Mouse (Mus musculus) kidney, adult 2 months (tissue): Measurements from ENCODE around the gene Tymp. TPM values are rescaled to one million over a fixed set of nuclear protein-coding genes. Genes with fewer than 3 reads are reported as not detected.

Experiments used
- DNase-seq: peaks from one replicate; pipeline ENCODE4 v3.0.0; 2021
- H3K27ac ChIP-seq: fragments of 200-500 bp; 2 replicates; pipeline ENCODE4 v1.5.1; 2012; ENCODE audit warnings: low read depth, low read length, control low read depth, inconsistent platforms; ENCODE audit not compliant: insufficient read depth
- H3K27me3 ChIP-seq: fragments of 200-500 bp; replicated peaks from 2 replicates; pipeline ENCODE4 v1.6.1; 2012; ENCODE audit warnings: mild to moderate bottlenecking, moderate library complexity, low read length, inconsistent platforms; ENCODE audit not compliant: control insufficient read depth, insufficient read depth
- H3K36me3 ChIP-seq: fragments of 200-500 bp; 2 replicates; pipeline ENCODE4 v1.6.1; 2012; ENCODE audit warnings: mild to moderate bottlenecking, moderate library complexity, low read length, inconsistent platforms; ENCODE audit not compliant: control insufficient read depth, insufficient read depth
- H3K4me1 ChIP-seq: fragments of 200-500 bp; 2 replicates; pipeline ENCODE4 v1.6.1; 2011; ENCODE audit warnings: low read length; ENCODE audit not compliant: control insufficient read depth, insufficient read depth
- H3K4me3 ChIP-seq: fragments of 200-500 bp; 2 replicates; pipeline ENCODE4 v1.5.1; 2011; ENCODE audit warnings: mild to moderate bottlenecking, low read depth, low read length, control low read depth; ENCODE audit not compliant: insufficient read depth
- CTCF ChIP-seq: fragments of 200-500 bp; conservative IDR thresholded peaks from 2 replicates; pipeline ENCODE4 v1.5.1; 2011; ENCODE audit warnings: low read depth, mild to moderate bottlenecking, control low read depth, low read length, moderate library complexity, mixed read lengths; ENCODE audit not compliant: insufficient read depth, insufficient read length
- POLR2A ChIP-seq: fragments of 200-500 bp; IDR thresholded peaks from one replicate; pipeline ENCODE4 v1.6.1; 2011; ENCODE audit warnings: low read depth, low read length, control low read depth
- WGBS: fragments of 180-500 bp; shearing (Covaris S2); methylation state at CpG from one replicate; pipeline ENCODE4 v1.1.7; 2018; 5-methylcytosine and 5-hydroxymethylcytosine counted together
- polyA plus RNA-seq: library from polyadenylated mRNA; depleted of rRNA; stranded (reverse); fragments of >200 nt; gene quantifications from 2 replicates; pipeline ENCODE4 v1.2.3, GENCODE M21; 2012

Tymp gene
- polyA plus RNA-seq, 1 experiment: 1.8 TPM

DNA sequence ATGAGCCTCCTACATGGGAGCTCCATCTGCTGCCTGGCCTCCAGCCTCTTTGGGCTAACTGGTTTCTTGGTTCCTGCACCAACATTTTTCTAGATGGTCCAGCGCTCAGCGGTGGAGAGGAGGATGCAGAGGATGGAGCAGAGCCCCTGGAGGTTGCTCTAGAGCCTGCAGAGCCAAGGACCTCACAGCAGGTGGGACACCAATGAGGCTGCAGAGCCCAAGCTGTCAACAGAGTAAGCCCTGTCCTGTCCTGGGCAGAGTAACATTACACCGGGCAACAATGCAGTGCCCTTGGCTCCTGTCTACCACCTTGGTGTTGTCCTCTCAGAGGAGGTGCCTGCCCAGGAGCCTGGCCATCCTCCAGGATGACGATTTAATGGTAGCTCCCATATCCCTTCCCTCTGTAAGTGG lies 11.7 kb downstream of the Tymp start:
- Histone ChIP-seq H3K27me3 (no peaks in the 10 kb centered on the region), H3K4me1 (no peaks in the 10 kb centered on the region), H3K4me3 (no peak overlapping the region), H3K36me3 (no peaks in the 10 kb centered on the region), H3K27ac (no peak overlapping the region)
- 95% methylated on average over 4 of the region's 4 CpGs for WGBS
- TF ChIP-seq CTCF (no peak), POLR2A (no peak)
- DNase-seq: no peak

DNA sequence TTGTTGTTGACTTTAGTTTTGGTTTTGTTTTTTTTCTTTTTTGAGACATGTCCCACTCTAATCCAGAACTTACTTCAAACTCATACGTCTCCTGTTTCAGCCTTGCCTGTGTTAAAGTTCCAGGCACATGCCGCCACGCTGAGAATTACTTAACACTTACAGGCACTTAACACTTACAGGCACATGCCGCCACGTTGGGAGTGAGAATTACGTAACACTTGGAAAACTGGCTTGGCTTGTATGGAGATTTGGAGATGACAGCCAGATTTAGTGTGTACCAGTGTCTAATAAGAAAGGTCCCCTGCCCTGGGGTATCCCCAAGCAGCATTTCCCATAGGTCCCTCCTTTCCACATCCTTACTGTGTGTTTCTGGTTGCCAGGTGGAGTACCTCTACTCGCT lies 13.8 kb downstream of the Tymp start:
- Histone ChIP-seq H3K4me1 (no peaks in the 10 kb centered on the region), H3K27ac (no peak overlapping the region), H3K36me3 (no peaks in the 10 kb centered on the region), H3K27me3 (no peaks in the 10 kb centered on the region), H3K4me3 (no peak overlapping the region)
- WGBS: 86% methylated on average over 7 of the region's 7 CpGs
- no peak for TF ChIP-seq CTCF
- no peak for TF ChIP-seq POLR2A
- DNase-seq: no peak

DNA sequence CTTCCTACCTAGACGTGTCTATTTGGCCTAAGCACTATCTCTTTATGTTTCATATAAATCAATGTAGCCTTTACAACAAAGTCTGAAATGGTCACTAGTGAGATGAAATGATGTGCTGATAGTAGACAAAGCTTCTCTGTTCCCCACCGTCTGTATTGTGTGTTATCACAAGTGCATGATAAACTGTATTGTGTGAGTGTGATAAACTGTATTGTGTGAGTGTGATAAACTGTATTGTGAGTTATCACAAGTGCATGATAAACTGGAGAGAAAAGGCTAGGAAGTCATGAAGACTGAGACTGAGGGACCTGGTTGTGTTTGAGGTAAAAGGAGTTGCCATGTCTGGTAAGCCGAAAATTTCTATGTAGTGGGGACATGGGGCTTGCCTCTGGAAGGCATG lies 18.1 kb downstream of the Tymp start:
- Histone ChIP-seq H3K4me3 (no peak overlapping the region), H3K27ac (no peak overlapping the region), H3K36me3 (no peaks in the 10 kb centered on the region), H3K27me3 (no peaks in the 10 kb centered on the region), H3K4me1 (peaks cover 7% of the 10 kb centered on the region; the same call in 1 of the 2 replicates)
- DNase-seq: no peak
- WGBS: 81% methylated on average over 3 of the region's 3 CpGs
- TF ChIP-seq CTCF (no peak), POLR2A (no peak)

DNA sequence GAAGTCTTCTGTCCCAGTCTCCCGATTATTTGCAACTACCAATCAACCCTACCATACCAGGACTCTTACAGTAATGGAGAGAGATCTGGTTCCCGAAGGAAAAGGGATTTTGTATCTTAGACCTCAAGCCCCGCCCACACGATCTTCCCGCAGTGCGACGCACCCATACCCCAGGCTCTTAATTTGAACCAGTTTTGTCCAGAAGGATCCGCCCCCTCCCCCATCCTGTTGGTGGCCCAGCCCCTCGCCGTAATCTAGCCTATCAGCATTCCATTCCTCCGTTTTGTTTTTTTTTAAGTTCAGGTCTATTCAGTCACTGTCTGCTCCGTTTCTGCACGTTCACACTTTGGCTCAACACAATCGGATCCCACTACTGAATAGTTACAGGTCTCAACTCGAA lies 20.5 kb downstream of the Tymp start:
- Histone ChIP-seq H3K4me3 (peak overlapping the region; percentile 97), H3K27me3 (no peaks in the 10 kb centered on the region), H3K27ac (peak overlapping the region; percentile 82; the same call in 1 of the 2 replicates), H3K4me1 (peaks cover 7% of the 10 kb centered on the region; the same call in 1 of the 2 replicates), H3K36me3 (peaks cover 3% of the 10 kb centered on the region; the same call in 1 of the 2 replicates)
- WGBS: 0% methylated on average over 15 of the region's 15 CpGs
- peak; percentile 75 for DNase-seq
- no peak for TF ChIP-seq POLR2A

DNA sequence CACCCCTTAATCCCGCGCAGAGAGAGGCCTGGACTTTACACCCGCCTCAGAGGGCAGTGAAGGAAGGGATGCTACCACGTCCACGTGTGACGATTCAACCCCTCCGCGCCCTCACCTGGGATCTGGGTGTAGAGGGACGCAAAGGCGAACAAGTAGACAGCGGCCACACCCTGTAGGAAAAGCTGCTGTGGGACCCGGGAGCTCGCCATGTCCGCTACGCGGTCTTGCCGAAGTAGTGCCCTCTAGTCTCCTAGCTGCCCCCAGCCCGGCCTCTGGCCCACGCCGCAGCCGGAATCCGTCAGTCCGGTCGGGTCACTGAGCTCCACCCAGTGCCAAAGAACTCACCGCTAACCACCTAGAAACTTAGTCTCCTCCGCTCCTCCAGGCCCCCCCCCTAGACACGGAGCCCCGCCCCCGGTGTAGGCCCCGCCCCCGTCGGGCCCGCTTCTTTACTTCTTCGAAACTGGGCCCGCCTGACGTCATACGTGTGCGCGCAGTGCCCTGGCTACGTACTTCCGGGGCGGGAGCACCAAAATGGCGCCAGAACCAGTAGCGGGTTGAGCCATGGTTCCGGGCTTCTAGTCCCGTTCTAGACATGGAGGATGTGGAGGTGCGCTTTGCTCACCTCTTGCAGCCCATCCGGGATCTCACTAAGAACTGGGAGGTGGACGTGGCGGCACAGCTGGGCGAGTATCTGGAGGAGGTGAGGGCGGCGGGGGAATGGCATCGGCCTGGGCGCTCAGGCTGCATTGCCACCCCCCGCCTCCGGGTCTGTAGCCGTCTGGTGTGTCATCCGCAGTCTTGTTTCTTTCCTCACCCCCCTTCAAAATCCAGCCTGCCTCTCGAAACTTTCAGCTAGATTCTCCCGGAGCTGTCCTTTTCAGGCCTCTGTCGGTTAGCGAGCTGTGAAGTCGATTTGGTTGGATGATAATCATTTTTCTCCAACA lies 21.3 kb downstream of the Tymp start, which contains the start of the genes Lmf2 and Ncaph2:
Lmf2 (minus strand) TSS at position 419 of the 947 bp plus-strand sequence.
Ncaph2 (plus strand) TSS at position 479 of the 947 bp plus-strand sequence.
- DNase-seq: peak; percentile 97
- under 1% methylated on average over 64 of the region's 64 CpGs for WGBS
- Histone ChIP-seq H3K4me1 (peaks cover 7% of the 10 kb centered on the region; the same call in 1 of the 2 replicates), H3K27ac (peak within 1 kb of the TSS; percentile 82), H3K27me3 (no peaks in the 10 kb centered on the region), H3K4me3 (peak within 1 kb of the TSS; percentile 97), H3K36me3 (peaks cover 3% of the 10 kb centered on the region; the same call in 1 of the 2 replicates)
- TF ChIP-seq POLR2A: peak; percentile 14
- TF ChIP-seq CTCF: no peak

DNA sequence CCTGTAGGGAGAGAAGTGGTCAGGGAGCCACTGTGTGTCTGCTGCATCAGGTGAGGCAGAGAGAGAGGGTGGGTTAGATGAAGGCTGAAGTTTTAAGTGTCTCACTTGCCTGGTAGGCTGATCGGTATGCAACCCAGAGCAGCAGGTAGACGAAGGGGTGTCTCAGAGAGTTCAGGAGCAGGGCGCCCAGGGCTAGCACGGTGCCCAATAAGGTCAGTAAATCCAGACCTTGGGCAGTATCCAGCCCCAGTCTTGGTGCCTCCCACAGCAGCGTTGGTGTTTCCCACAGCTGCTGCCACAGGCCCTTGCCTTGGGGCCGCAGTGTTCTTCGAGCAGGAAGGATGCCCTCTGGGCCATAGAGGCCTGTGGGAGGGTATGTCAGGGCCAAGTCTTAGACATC lies 22.4 kb downstream of the Tymp start:
- Histone ChIP-seq H3K4me1 (peaks cover 7% of the 10 kb centered on the region; the same call in 1 of the 2 replicates), H3K27ac (no peak overlapping the region), H3K4me3 (peak overlapping the region; percentile 52; the same call in 1 of the 2 replicates), H3K36me3 (peaks cover 3% of the 10 kb centered on the region; the same call in 1 of the 2 replicates), H3K27me3 (no peaks in the 10 kb centered on the region)
- TF ChIP-seq CTCF (no peak), POLR2A (no peak)
- DNase-seq: no peak
- 42% methylated on average over 7 of the region's 7 CpGs for WGBS

DNA sequence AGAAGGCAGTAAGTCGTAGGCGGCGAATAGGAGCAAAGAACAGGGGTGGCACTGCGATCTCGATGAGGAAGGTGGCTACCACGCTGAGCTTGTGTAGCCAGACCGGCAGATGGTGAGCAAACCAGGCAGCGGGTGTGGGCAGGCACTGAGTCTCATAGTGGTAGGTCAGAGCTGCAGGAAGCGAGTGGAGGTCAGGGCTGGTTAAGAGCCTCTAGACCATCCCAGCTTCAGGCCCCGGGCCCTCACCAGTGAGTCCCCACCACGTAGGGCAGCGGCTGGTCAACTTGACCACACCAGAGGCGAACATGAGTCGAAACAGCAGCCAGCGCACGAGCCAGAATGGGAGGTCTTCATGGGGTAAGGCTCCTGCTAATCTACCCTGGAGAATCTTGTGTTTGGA lies 23.0 kb downstream of the Tymp start:
- peaks cover 3% of the 10 kb centered on the region; the same call in 1 of the 2 replicates for H3K36me3 ChIP-seq
- 96% methylated on average over 16 of the region's 16 CpGs for WGBS
- DNase-seq: no peak

More for the DNA sequence above, 23.0 kb downstream of the Tymp start:
- Histone ChIP-seq H3K4me1 (peaks cover 7% of the 10 kb centered on the region; the same call in 1 of the 2 replicates), H3K27ac (no peak overlapping the region), H3K4me3 (no peak overlapping the region), H3K27me3 (no peaks in the 10 kb centered on the region)
- TF ChIP-seq POLR2A (no peak), CTCF (no peak)
